Mouse (Mus musculus) bone marrow, adult 2 months (tissue): ENCODE measurements at regions not wholly inside any gene's neighbourhood (a gene's known extent, or its start where the extent isn't known, plus 50 kb on each side); places are given as distances from the start of the nearest gene placed in this dataset.

Experiments
- CTCF ChIP-seq: fragments of 200-500 bp; IDR thresholded peaks from 2 replicates; pipeline ENCODE4 v1.5.1; 2011; ENCODE audit warnings: low read length, control low read depth; ENCODE audit not compliant: control insufficient read depth, insufficient read depth
- POLR2A ChIP-seq: fragments of 200-500 bp; IDR thresholded peaks from 2 replicates; pipeline ENCODE4 v1.6.1; 2011; ENCODE audit warnings: low read depth, mild to moderate bottlenecking, control low read depth, low read length, borderline replicate concordance; ENCODE audit not compliant: control insufficient read depth

DNA sequence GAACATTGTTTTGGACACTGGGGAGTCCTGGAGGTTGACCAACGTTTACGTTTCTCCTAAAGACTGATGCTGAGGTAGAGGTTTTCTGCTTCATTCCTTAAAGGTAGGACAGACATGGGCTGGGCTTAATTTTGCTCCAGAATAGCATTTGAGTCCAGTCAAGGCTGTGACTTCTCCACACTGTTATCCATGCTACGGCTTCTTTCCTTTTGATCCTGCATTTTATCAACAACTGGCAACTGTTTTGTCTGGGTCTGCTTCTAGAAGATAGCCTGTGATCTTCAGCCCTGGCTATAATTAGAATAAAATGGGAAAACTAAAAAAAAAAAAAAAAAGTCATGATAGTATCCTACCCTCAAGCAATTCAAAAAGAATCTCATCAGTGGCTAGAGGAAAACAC is 55.5 kb upstream of the Asns start:
- TF ChIP-seq POLR2A (no peak), CTCF (no peak)
